Mouse (Mus musculus) midbrain, embryonic 10.5 days (tissue): Measurements from ENCODE around the gene Trim6. TPM values are rescaled to one million over a fixed set of nuclear protein-coding genes. Genes with fewer than 3 reads are reported as not detected.
"Not testable (repeated sequence)": the region's sequence is repeated elsewhere in the genome, so short reads cannot be mapped to it uniquely, and the experiment has no call there.

Experiments
- DNase-seq: peaks from one replicate; pipeline ENCODE4 v3.0.0-alpha.2; 2017; ENCODE audit warnings: low spot score
- H3K27ac ChIP-seq: fragments of 300-500 bp; sonication (generic); replicated peaks from 2 replicates; pipeline ENCODE4 v1.5.1; 2016; ENCODE audit warnings: mild to moderate bottlenecking
- H3K27me3 ChIP-seq: fragments of 300-500 bp; sonication (generic); 2 replicates; pipeline ENCODE4 v1.6.1; 2016; ENCODE audit warnings: low read depth, mild to moderate bottlenecking; ENCODE audit not compliant: poor library complexity, severe bottlenecking
- H3K36me3 ChIP-seq: fragments of 300-500 bp; sonication (generic); 2 replicates; pipeline ENCODE4 v1.6.1; 2016; ENCODE audit warnings: mild to moderate bottlenecking, moderate library complexity
- H3K4me1 ChIP-seq: fragments of 300-500 bp; sonication (generic); 2 replicates; pipeline ENCODE4 v1.6.1; 2016
- H3K4me3 ChIP-seq: fragments of 300-500 bp; sonication (generic); 2 replicates; pipeline ENCODE4 v1.5.1; 2016; ENCODE audit warnings: mild to moderate bottlenecking, moderate library complexity
- H3K9me3 ChIP-seq: fragments of 300-500 bp; sonication (generic); replicated peaks from 2 replicates; pipeline ENCODE4 v1.6.1; 2016; ENCODE audit warnings: mild to moderate bottlenecking
- WGBS: fragments of 180-500 bp; shearing (Covaris S2); methylation state at CpG from one replicate; pipeline ENCODE4 v1.1.7; 2016; 5-methylcytosine and 5-hydroxymethylcytosine counted together
- polyA plus RNA-seq: library from polyadenylated mRNA; unstranded; fragments of >200 nt; fragmentation: Nextera tagmentation; extraction: Ambion mirVana; gene quantifications from 2 replicates; pipeline ENCODE4 v1.2.1, GENCODE M21; 2016

The Trim6 gene
- polyA plus RNA-seq, 1 experiment from 2014 or later, result 4.9 TPM

GRCm38 (mm10) chr7:104231203-104231602, 12.6 kb downstream of the Trim6 start:
- no peaks in the 10 kb centered on the region for H3K36me3 ChIP-seq
- 37% methylated on average over 2 of the region's 2 CpGs for WGBS
- H3K4me1 ChIP-seq, result no peaks in the 10 kb centered on the region
- H3K27me3 ChIP-seq, result no peaks in the 10 kb centered on the region
- no peak overlapping the region for H3K4me3 ChIP-seq
- H3K27ac ChIP-seq, result no peak overlapping the region
- no peaks in the 10 kb centered on the region for H3K9me3 ChIP-seq
- no peak for DNase-seq

- Histone ChIP-seq H3K4me1 (peaks cover 2% of the 10 kb centered on the region; the same call in 1 of the 2 replicates), H3K36me3 (no peaks in the 10 kb centered on the region), H3K27me3 (no peaks in the 10 kb centered on the region), H3K27ac (no peak overlapping the region), H3K4me3 (no peak overlapping the region), H3K9me3 (no peaks in the 10 kb centered on the region)
- no peak for DNase-seq
Observed at GRCm38 (mm10) chr7:104240857-104241256, 22.3 kb downstream of the Trim6 start.

DNA sequence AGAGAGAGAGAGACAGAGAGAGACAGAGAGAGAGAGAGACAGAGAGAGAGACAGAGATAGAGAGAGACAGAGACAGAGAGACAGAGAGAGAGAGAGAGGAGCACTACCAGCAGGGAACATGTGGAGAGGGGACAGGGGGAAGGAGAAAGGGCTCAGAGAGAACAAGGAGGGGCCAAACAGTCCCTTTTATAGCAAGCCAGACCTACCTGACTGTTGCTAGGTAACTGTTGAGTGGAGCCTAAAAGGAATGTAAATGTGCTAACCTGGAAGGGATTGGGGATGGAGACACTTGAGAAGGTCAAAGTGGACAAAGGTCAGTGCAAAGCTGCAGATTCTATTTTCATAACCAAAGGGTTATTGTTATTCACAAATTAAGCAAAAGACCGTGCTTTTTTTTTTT, 25.0 kb downstream of the Trim6 start:
- Histone ChIP-seq H3K4me3 (no peak overlapping the region), H3K36me3 (no peaks in the 10 kb centered on the region), H3K27ac (no peak overlapping the region), H3K27me3 (no peaks in the 10 kb centered on the region), H3K9me3 (no peaks in the 10 kb centered on the region), H3K4me1 (peaks cover 2% of the 10 kb centered on the region; the same call in 1 of the 2 replicates)
- 59% methylated on average over 1 of the region's 1 CpGs for WGBS
- no peak for DNase-seq

DNA sequence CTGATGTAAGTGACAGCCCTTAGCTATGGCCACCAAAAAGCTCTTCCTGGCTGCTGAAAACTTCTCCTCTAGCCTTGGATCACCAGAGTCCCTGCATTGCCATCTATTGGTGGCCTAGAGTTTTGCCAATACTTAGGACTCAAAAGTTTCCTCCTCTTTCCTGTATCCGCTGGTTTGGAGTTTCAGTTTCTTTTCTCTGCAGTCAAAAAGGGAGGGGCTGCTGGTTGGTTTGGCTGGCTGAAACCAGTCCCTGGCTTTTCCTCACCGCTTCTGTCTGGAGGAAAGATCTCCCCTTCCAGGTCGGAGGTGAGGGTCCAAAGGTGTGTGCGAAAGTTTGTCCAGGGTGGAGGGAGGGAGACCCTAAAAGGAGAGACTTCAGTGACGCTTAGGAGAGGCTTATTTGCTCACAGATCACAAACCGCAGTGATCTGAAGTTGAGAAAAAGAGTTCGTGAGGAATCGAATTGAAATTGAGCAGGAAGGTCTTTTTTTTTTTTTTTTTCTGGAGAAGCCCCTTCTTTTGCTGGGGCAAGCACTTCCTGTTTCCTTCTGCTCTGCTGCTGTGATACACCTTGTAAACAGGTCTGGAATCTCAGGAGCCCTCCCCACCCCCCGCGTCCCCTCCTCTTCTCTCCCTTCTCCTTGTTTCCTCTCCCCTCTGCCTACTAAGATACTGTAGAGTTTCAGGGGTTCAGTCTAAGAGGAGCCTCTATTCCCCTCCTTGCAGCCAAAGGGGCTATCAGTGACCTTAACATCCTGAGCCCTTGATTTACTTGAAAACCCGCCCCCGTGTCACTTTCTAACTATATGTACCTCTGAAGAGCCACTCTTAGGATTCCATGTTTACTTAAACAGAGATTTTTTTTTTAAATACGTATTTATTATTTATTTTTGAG, 25.9 kb downstream of the Trim6 start, which contains the start of gene Trim34a:
Gene Trim34a (plus strand): TSS at position 171 of the 895 bp plus-strand sequence.
- H3K9me3 ChIP-seq, result no peaks in the 10 kb centered on the region
- no peaks in the 10 kb centered on the region for H3K36me3 ChIP-seq
- peak within 1 kb of the TSS; percentile 72 for H3K27ac ChIP-seq
- H3K27me3 ChIP-seq, result no peaks in the 10 kb centered on the region
- WGBS, result 11% methylated on average over 13 of the region's 13 CpGs
- peak; percentile 29 for DNase-seq
- H3K4me3 ChIP-seq, result peak within 1 kb of the TSS; percentile 47
- peaks cover 2% of the 10 kb centered on the region; the same call in 1 of the 2 replicates for H3K4me1 ChIP-seq

- DNase-seq, H3K27ac ChIP-seq, H3K4me1 ChIP-seq, H3K27me3 ChIP-seq, H3K36me3 ChIP-seq, H3K9me3 ChIP-seq, H3K4me3 ChIP-seq: not testable (repeated sequence)
- 90% methylated on average over 4 of the region's 4 CpGs for WGBS
Observed at GRCm38 (mm10) chr7:104260380-104260779, 41.8 kb downstream of the Trim6 start.

- H3K4me3 ChIP-seq, H3K4me1 ChIP-seq, H3K9me3 ChIP-seq, H3K27ac ChIP-seq, H3K36me3 ChIP-seq, DNase-seq, H3K27me3 ChIP-seq: not testable (repeated sequence)
- 89% methylated on average over 5 of the region's 5 CpGs for WGBS
Observed at GRCm38 (mm10) chr7:104265335-104265734, 46.7 kb downstream of the Trim6 start.

DNA sequence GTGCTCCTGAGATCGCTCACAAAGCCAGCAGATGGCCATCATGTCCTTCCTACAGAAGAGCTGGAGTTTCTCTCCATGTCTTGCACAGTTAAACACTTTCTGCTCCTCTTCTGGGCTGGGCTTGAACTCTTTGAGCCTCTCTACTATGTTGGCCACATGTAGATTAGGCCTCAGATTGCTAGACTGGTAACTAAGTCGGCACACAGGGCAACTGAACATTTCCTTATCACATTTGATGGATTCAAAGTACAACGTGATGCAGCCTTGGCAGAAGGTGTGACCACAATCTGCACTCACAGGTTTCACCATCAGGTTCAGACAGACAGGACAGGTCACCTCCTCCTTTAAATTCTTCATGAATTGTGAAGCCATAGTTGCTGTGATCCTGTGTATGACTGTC, 60.8 kb downstream of the Trim6 start:
- H3K4me3 ChIP-seq, DNase-seq, H3K36me3 ChIP-seq, H3K27me3 ChIP-seq, H3K4me1 ChIP-seq, H3K27ac ChIP-seq, H3K9me3 ChIP-seq: not testable (repeated sequence)
- WGBS, result 79% methylated on average over 3 of the region's 3 CpGs

Other genes with a start within 250 kb of the Trim6 start
- gene Olfr635, start 247.6 kb upstream of the Trim6 start, polyA plus RNA-seq, result 0.01 and 0.04 TPM in 2 replicates
- gene Olfr638, start 220.0 kb upstream of the Trim6 start, polyA plus RNA-seq, result not detected in 2 replicates
- gene Olfr639, start 201.5 kb upstream of the Trim6 start, polyA plus RNA-seq, result not detected in 2 replicates
- gene Olfr640, start 193.2 kb upstream of the Trim6 start, polyA plus RNA-seq, result not detected in 2 replicates
- not detected in 2 replicates for gene Olfr641, start 183.3 kb upstream of the Trim6 start, polyA plus RNA-seq
- not detected in 2 replicates for gene Olfr642, start 166.1 kb upstream of the Trim6 start, polyA plus RNA-seq
- not detected in 2 replicates for gene 4930516K23Rik, start 157.3 kb upstream of the Trim6 start, polyA plus RNA-seq
- not detected in 2 replicates for gene Olfr644, start 146.9 kb upstream of the Trim6 start, polyA plus RNA-seq
- gene Olfr645, start 133.3 kb upstream of the Trim6 start, polyA plus RNA-seq, result not detected in 2 replicates
- gene Olfr646, start 113.9 kb upstream of the Trim6 start, polyA plus RNA-seq, result not detected in 2 replicates
- gene Ubqln5, start 89.0 kb upstream of the Trim6 start, polyA plus RNA-seq, result not detected in 2 replicates
- gene Olfr643, start 81.4 kb upstream of the Trim6 start, polyA plus RNA-seq, result not detected in 2 replicates
- not detected in 2 replicates for gene Ubqln3, start 75.5 kb upstream of the Trim6 start, polyA plus RNA-seq
- gene Ubqlnl, start 68.2 kb upstream of the Trim6 start, polyA plus RNA-seq, result not detected in 2 replicates
- not detected in 2 replicates for gene Olfm5, start 54.0 kb upstream of the Trim6 start, polyA plus RNA-seq
- 0.21 and 0.29 TPM in 2 replicates for gene Olfr648, start 35.4 kb upstream of the Trim6 start, polyA plus RNA-seq
- not detected in 2 replicates for gene Olfr649, start 22.8 kb upstream of the Trim6 start, polyA plus RNA-seq
- 0.44 and 0.93 TPM in 2 replicates for gene Trim34a, start 25.7 kb downstream of the Trim6 start, polyA plus RNA-seq
- gene Trim5, start 69.3 kb downstream of the Trim6 start, polyA plus RNA-seq, result 0.11 TPM in 1 of 2 replicates, not detected in the other
- gene Trim12a, start 96.7 kb downstream of the Trim6 start, polyA plus RNA-seq, result 1.2 and 1.8 TPM in 2 replicates
- not detected in 2 replicates for gene Trim34b, start 110.7 kb downstream of the Trim6 start, polyA plus RNA-seq
- gene Trim12c, start 134.6 kb downstream of the Trim6 start, polyA plus RNA-seq, result 0.41 and 0.46 TPM in 2 replicates
- gene Trim30b, start 151.1 kb downstream of the Trim6 start, polyA plus RNA-seq, result 0.25 TPM in 1 of 2 replicates, not detected in the other
- gene Trim30c, start 182.0 kb downstream of the Trim6 start, polyA plus RNA-seq, result not detected in 2 replicates
- 0.30 and 0.51 TPM in 2 replicates for gene Trim30a, start 246.4 kb downstream of the Trim6 start, polyA plus RNA-seq